Mouse (Mus musculus): ENCODE data around the gene Ccn1.

Gene Ccn1

GRCm38 (mm10) chr3:145649852-145650202 lies at the start of gene Ccn1:
Gene Ccn1 (minus strand): TSS chr3:145649981.
- in situ Hi-C loops (cut with MseI, MboI): no loop called here

DNA sequence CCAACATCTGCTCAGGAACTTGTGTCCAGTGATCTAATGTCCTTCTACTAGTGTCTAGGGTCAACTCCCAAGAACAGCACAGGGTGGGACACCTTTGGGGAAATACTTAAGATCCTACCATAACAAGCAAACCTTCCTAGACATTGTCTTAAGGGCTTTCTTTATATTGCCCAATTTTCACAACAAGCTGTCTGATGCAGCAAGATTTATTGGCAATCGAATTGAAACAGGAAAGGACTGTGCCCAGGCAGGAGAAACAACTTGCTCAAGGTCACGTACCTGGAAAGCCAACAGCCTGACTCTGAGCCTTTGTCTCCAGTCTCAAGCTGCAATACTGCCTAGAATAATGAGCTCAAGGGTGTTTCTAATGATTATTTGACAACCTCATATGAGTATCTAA lies 43.6 kb upstream of the Ccn1 start:
- in situ Hi-C loops (cut with MseI, MboI): no loop called here

DNA sequence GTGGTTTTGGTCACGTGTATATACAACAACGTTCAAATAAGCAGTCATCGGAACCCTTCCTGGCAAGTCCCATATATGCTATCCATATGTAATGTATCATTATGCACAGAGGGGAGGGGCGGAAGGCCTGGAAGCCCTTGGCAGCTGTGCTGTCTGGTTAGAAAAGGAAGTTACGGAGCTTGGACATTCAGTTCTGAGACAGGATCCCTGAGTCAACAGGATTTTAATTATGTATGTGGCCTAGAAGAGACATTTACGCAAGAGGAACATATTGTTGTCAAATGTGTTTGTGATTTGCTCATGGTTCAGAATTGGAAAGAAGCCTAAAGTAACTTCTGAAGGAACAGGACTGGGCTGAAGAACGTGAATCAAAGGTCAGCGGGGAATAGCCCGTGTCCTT lies 42.3 kb upstream of the Ccn1 start:
- in situ Hi-C loops (cut with MseI, MboI): no loop called here

DNA sequence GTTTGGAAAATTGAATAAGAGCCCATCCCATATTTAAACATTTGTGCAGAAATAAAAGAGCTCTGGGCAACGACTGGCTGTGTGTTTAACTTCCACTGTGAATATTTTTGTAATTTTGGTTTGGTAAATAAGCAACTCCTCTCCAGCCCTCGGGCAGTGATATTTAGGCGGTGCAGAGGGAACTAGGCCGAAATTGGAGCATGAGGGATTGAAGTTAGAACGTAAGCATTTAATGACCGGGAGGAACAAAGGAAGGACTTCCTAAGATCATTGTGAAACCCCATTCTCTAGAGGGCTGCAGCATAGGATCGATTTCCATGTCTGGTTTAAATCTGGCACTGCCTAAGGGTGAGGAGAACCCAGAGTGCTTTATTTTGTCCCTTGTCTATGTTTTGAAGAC lies 41.6 kb upstream of the Ccn1 start:
- in situ Hi-C loops (cut with MseI, MboI): no loop called here

- in situ Hi-C loops (cut with MseI, MboI): no loop called here
Observed at GRCm38 (mm10) chr3:145689271-145689670, 39.5 kb upstream of the Ccn1 start.

DNA sequence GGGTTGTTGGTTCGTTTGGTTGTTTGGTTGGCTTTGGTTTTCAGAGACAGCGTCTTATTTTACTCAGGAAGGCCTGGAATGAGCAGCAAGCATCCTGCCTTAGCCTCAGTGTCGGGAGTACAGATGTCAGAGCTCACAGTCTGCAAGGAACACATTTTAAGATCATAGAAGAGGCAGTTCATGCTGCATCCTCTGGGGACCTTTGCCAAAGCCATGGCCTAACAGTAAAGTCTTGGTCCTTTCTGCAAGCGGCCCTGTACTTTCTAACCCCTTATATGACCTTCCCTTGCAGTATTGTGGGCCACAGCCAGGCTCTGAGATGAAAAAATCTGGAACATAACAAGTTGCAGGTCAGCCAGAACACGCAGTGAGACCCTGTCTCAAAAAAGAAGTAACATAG lies 38.1 kb upstream of the Ccn1 start:
- in situ Hi-C loops (cut with MseI, MboI): no loop called here

DNA sequence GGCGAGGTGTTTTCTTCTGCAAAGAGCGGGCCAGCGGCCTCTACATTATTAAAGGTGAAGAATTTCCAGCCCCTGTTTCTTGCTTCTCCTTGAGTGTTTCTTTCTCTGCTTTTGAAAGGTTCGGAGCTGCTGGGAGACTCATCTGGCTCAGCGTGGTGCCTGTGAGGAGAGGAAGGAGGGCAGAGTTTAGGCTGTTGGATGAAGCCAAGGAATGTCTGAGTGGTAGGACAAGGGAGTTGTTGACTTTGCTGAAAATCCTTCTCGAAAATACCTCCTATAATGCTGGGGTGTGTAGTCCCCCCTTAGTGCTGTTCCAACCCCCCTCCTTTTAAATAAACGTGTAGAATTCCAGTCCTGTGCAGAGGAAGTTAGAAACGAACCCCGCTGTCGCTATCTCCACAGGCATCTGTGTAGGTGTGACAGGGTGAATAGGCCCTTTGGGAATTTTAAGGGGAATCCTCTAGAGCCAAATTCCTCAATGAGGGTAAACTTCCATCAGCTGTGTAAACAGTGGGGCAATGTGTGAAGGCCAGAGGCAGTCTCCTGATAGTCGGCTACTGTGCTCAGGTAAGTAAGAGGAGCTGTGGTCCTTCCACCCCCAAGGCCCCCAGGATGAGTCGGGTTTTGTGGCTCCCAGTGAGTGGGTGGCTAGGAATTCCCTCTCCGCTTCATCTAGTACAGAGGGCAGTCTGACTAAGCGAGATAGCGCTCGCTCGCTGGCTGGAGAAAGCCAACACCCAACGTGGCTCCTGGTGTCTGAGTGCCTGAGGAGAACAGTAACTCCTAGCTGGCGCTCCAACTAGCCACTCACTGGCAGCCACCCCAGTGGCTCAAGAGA lies 35.0 kb upstream of the Ccn1 start:
- in situ Hi-C loops (cut with MseI, MboI): no loop called here

DNA sequence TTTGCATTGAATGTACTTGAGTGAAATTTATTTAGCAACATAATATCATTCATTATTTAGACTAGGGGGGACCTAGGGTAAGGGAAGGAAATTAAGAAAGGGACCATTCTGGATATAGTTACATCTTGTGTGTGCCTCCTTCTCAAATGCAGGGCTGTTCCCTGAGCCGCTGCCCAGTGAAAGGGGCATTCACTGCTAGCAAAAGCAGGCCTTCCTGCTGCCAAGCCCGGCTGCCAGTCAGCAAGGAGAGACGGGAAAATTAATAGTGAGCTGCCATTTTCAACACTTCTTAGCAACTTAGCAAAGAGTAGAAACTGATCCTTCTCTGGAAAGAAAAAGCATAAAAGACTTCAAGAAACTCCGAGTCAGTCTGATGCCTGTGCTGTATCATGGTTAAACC lies 34.4 kb upstream of the Ccn1 start:
- in situ Hi-C loops (cut with MseI, MboI): no loop called here

DNA sequence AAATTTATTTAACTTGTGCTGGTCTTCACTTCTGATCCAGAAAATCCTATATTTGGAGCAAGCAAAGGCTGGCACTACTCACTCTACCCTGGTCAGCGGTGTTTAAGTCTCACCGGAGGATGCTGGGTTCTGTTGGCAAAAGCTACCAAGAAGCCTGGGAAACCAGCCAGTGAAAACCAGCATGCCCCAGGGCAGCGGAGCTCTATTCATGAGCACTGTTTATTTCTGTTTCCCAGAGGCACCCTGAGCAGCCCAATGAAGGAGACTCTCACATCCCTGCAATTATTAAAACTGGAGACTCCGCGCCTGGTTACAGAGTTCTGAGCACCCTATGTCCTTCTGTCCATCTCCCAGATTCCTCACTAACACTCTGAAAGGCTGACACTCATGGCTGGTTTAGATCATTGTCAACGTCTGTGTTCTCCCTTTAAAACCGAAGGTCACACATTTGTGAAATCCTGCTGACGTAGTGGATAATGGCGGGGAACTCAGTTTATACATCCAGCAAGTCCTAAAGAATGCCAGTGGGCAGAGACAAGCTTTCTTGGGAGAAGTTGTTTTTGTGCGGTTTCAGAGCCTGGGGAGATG lies 31.7 kb upstream of the Ccn1 start:
- in situ Hi-C loops (cut with MseI, MboI): no loop called here

DNA sequence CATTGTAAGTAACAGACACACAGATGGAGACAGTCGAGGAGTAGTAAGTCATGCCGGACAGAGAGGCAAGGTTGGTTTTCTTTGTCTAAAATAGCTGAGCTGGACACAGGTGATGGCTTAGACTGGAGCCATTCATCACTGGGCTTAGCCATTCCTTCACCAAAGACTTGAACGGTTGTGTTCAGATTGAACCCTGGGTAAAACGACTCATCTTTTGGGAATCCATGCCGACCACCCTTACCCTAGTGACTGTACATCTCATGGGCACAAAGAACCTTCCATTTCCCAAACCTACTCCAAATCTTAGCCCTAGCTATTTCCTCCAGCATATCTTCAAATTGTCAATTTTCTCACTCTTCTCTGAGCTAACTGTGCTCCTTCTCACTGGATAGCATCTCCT lies 30.9 kb upstream of the Ccn1 start:
- in situ Hi-C loops (cut with MseI, MboI): no loop called here

GRCm38 (mm10) chr3:145676212-145676611 lies 26.4 kb upstream of the Ccn1 start:
- in situ Hi-C loops (cut with MseI, MboI): no loop called here

DNA sequence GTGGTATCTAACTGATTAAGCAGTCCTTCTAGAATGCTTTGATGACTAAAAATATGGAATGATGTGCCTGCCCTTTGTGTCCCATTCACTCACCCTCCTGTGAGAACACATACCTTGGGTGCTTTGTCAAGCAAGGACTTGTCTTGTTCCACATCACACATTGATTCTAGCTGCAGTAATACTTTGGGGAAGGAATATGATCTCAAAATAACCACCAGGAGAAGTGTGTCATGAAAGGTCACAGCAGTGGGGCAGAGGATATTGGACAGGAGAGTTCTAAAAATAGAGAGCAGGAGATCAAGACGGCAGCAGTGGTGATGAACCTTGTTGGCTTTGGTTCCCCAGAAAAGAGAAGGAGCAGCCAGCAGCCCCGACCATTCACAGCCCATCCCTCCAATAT lies 25.0 kb upstream of the Ccn1 start:
- in situ Hi-C loops (cut with MseI, MboI): no loop called here

- in situ Hi-C loops (cut with MseI, MboI): no loop called here
Observed at GRCm38 (mm10) chr3:145666383-145666782, 16.6 kb upstream of the Ccn1 start.

GRCm38 (mm10) chr3:145656993-145657713 lies 7.4 kb upstream of the Ccn1 start:
- in situ Hi-C loops (cut with MseI, MboI): no loop called here

- in situ Hi-C loops (cut with MseI, MboI): no loop called here
Observed at GRCm38 (mm10) chr3:145654944-145655343, 5.2 kb upstream of the Ccn1 start.

GRCm38 (mm10) chr3:145654028-145654427 lies 4.2 kb upstream of the Ccn1 start:
- in situ Hi-C loops (cut with MseI, MboI): no loop called here

DNA sequence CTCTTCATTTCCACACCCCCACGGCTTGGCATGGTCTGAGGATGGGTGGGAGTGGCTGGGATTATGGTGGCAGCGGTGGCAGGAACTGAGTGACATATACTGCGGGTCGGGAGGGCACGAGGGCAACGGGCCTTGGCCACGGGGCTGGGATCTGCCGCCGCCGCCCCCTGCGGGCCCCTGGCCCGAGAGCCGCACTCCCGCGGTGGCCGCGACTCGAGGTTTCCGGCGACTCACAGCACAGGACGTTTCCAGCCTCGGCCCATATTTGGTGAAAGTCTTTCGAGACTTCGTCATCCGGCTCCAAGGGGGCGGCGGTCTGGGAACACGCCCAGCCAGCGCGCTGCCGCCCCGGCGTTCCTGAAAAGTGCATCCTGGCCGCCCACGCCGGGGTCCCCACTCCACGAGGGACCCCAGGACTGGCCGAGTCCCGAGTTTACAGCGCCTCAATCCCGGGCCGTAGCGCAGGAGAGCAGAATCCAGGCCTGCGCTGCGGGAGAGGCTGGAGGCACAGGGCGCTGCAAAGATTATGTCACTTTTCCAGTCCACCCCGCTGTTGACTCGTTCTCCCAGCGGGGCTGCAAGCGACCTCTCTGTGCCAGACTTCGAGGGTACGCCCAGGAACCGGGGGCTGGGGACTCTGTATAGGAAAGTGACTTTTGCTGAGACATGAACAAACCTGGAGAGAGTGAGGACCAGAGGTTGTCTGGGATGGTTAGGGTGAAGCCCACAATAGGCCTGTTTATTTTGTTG lies 3.6 kb upstream of the Ccn1 start:
- in situ Hi-C loops (cut with MseI, MboI): no loop called here

- in situ Hi-C loops (cut with MseI, MboI): no loop called here
Observed at GRCm38 (mm10) chr3:145652322-145653131, 2.7 kb upstream of the Ccn1 start.

DNA sequence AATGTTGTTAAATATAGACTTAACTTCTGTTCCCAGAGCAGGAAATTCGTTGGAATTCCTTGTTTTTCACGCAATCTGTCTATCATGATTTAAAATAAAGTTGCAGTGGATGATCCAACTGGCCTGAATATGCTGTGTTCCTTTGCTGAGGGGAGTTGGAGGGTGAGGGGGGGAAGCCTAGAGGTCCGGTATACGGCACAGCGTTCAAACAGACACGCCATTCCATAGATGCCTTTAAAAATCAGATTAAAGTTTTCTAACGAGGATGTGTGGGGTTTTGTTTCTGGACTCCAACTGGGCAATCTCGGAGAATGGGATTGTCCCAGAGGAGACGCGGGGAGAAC lies 2.2 kb upstream of the Ccn1 start:
- in situ Hi-C loops (cut with MseI, MboI): no loop called here

DNA sequence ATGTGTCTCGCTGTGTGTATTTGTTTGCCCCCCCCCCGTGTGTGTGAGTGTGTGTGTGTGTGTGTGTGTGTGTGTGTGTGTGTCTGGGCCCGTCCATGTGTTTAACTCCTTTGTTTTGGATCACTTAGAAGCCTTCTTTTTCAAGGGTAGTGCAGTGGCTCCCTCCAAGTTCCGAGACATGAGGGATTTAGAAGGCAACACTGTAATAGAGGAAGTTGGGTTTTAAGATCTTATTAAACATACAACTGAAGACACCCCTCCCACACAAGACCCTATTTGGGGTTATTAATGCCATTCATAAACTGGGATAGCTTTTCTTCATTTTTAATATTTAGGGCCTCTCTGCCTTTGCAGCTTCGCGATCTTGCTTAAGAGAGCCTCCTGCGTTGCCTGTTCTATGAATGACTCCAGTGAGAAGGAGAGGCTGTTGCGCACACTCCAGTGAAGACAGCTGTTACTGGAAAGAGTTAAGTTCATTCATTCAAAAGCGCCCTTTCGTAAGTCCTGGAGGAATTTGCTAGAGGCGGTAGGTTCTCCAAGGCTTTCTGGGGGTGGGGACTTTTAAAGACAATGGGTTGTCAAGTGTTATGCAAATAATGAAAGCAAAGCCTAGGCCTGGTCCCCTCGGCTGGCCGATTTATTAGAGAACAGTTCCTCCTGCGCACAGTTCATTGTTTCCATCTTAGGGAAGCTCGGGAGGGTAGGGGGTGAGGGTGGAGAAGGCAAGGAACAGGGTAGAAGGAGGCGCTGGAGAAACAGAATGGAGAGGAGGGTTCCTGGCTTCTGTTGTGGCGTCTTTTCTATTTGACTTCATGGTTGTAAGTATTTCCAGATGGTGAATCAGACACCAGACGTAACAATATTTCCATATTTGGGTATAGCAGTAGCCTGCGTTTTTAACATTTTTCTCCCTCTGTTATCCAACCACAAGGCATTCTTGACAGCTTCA lies 1.5 kb upstream of the Ccn1 start:
- in situ Hi-C loops (cut with MseI, MboI): no loop called here

Data from mouse trophoblast stem cell (cell line).